Mouse (Mus musculus) MEL (cell line): ENCODE measurements around the gene Prm1. TPM values are rescaled to one million over a fixed set of nuclear protein-coding genes. Genes with fewer than 3 reads are reported as not detected.

Experiments
- DNase-seq: peaks from one replicate; pipeline ENCODE4 v3.0.0; 2011; ENCODE audit warnings: low read depth, low spot score
- H3K27ac ChIP-seq: 2 replicates; pipeline ENCODE4 v1.5.1; 2012; ENCODE audit warnings: low read depth, mild to moderate bottlenecking, control low read depth, low read length, moderate library complexity; ENCODE audit not compliant: control insufficient read depth
- H3K27me3 ChIP-seq, 2 experiments: fragments of 150-350 bp in 1 of 2; sonication (generic) in 1 of 2; 2 replicates each; pipeline ENCODE4 v1.6.1; 2012; ENCODE audit warnings: low read length in 2 of 2, mild to moderate bottlenecking in 2 of 2, improper control_type of control experiment in 1 of 2, moderate library complexity in 1 of 2; ENCODE audit not compliant: insufficient read depth in 2 of 2, control insufficient read depth in 1 of 2
- H3K36me3 ChIP-seq, 2 experiments: 2 replicates each; pipeline ENCODE4 v1.6.1; 2012 to 2014; ENCODE audit warnings: low read length in 2 of 2, improper control_type of control experiment in 1 of 2, inconsistent platforms in 1 of 2, mild to moderate bottlenecking in 1 of 2; ENCODE audit not compliant: insufficient read depth in 2 of 2, control insufficient read depth in 1 of 2
- H3K4me1 ChIP-seq, 2 experiments: fragments of 150-350 bp in 1 of 2; sonication (generic) in 1 of 2; 2 replicates each; pipeline ENCODE4 v1.6.1; 2012; ENCODE audit warnings: low read length in 2 of 2, improper control_type of control experiment in 1 of 2, mild to moderate bottlenecking in 1 of 2; ENCODE audit not compliant: insufficient read depth in 2 of 2, control insufficient read depth in 1 of 2
- H3K4me3 ChIP-seq, 2 experiments: fragments of 150-350 bp in 1 of 2; sonication (generic) in 1 of 2; 2 replicates each; pipeline ENCODE4 v1.5.1; 2012; ENCODE audit warnings: low read depth in 2 of 2, low read length in 2 of 2, mild to moderate bottlenecking in 2 of 2, moderate library complexity in 2 of 2, control low read depth in 1 of 2, improper control_type of control experiment in 1 of 2; ENCODE audit not compliant: control insufficient read depth in 1 of 2, insufficient read depth in 1 of 2
- H3K79me2 ChIP-seq: 2 replicates; pipeline ENCODE4 v1.6.1; 2012; ENCODE audit warnings: mild to moderate bottlenecking, low read length, moderate library complexity; ENCODE audit not compliant: control insufficient read depth, poor library complexity, insufficient read depth
- H3K9ac ChIP-seq: 2 replicates; pipeline ENCODE4 v1.6.1; 2012; ENCODE audit warnings: low read depth, mild to moderate bottlenecking, control low read depth, low read length, moderate library complexity; ENCODE audit not compliant: control insufficient read depth, poor library complexity, severe bottlenecking
- H3K9me3 ChIP-seq: fragments of 150-350 bp; sonication (generic); replicated peaks from 2 replicates; pipeline ENCODE4 v1.6.1; 2012; ENCODE audit warnings: mild to moderate bottlenecking, low read length, improper control_type of control experiment, moderate library complexity; ENCODE audit not compliant: insufficient read depth
- CHD2 ChIP-seq: IDR thresholded peaks from 2 replicates; pipeline ENCODE4 v1.6.1; 2011; ENCODE audit warnings: low read length, improper control_type of control experiment
- E2F4 ChIP-seq: IDR thresholded peaks from 2 replicates; pipeline ENCODE4 v1.6.1; 2011; ENCODE audit warnings: low read depth, low read length, improper control_type of control experiment, borderline replicate concordance
- ETS1 ChIP-seq: IDR thresholded peaks from 2 replicates; pipeline ENCODE4 v1.6.1; 2012; ENCODE audit warnings: low read depth, mild to moderate bottlenecking, inconsistent platforms, low read length, improper control_type of control experiment, moderate library complexity
- MAFK ChIP-seq: IDR thresholded peaks from 2 replicates; pipeline ENCODE4 v1.6.1; 2011; ENCODE audit warnings: low read depth, mild to moderate bottlenecking, low read length, improper control_type of control experiment, borderline replicate concordance
- MAZ ChIP-seq: IDR thresholded peaks from 2 replicates; pipeline ENCODE4 v1.6.1; 2012; ENCODE audit warnings: low read depth, mild to moderate bottlenecking, inconsistent platforms, low read length, improper control_type of control experiment
- MXI1 ChIP-seq: IDR thresholded peaks from 2 replicates; pipeline ENCODE4 v1.6.1; 2011; ENCODE audit warnings: mild to moderate bottlenecking, low read depth, low read length, improper control_type of control experiment
- MYB ChIP-seq: IDR thresholded peaks from 2 replicates; pipeline ENCODE4 v1.6.1; 2011; ENCODE audit warnings: mild to moderate bottlenecking, low read depth, low read length, improper control_type of control experiment
- NELFE ChIP-seq: IDR thresholded peaks from 2 replicates; pipeline ENCODE4 v1.6.1; 2011; ENCODE audit warnings: low read depth, low read length, improper control_type of control experiment
- NRF1 ChIP-seq: IDR thresholded peaks from 2 replicates; pipeline ENCODE4 v1.6.1; 2014; ENCODE audit warnings: low read depth, mild to moderate bottlenecking, inconsistent platforms, low read length, improper control_type of control experiment, moderate library complexity; ENCODE audit not compliant: poor library complexity, insufficient read depth, severe bottlenecking
- RCOR1 ChIP-seq: IDR thresholded peaks from 2 replicates; pipeline ENCODE4 v1.6.1; 2012; ENCODE audit warnings: low read depth, mild to moderate bottlenecking, inconsistent platforms, low read length, improper control_type of control experiment
- TAL1 ChIP-seq: IDR thresholded peaks from 2 replicates; pipeline ENCODE4 v1.6.1; 2012; ENCODE audit warnings: mild to moderate bottlenecking, inconsistent platforms, low read length, moderate library complexity, mixed read lengths
- TBP ChIP-seq: IDR thresholded peaks from 2 replicates; pipeline ENCODE4 v1.8.0; 2011; ENCODE audit warnings: low read depth, low read length, improper control_type of control experiment
- TCF12 ChIP-seq: IDR thresholded peaks from 2 replicates; pipeline ENCODE4 v1.6.1; 2014; ENCODE audit warnings: low read depth, mild to moderate bottlenecking, inconsistent platforms, low read length, improper control_type of control experiment, moderate library complexity
- USF1 ChIP-seq: IDR thresholded peaks from 2 replicates; pipeline ENCODE4 v1.6.1; 2014; ENCODE audit warnings: low read depth, mild to moderate bottlenecking, inconsistent platforms, low read length, improper control_type of control experiment, moderate library complexity
- USF2 ChIP-seq, 2 experiments: IDR thresholded peaks; 2 replicates each; pipeline ENCODE4 v1.6.1; 2011 to 2012; ENCODE audit warnings: improper control_type of control experiment in 2 of 2, low read length in 2 of 2, borderline replicate concordance in 1 of 2, inconsistent platforms in 1 of 2, low read depth in 1 of 2, mild to moderate bottlenecking in 1 of 2; ENCODE audit not compliant: insufficient read depth in 1 of 2
- ZKSCAN1 ChIP-seq: IDR thresholded peaks from 2 replicates; pipeline ENCODE4 v1.6.1; 2012; ENCODE audit warnings: low read depth, mild to moderate bottlenecking, inconsistent platforms, low read length, improper control_type of control experiment, moderate library complexity
- ZMIZ1 ChIP-seq: IDR thresholded peaks from 2 replicates; pipeline ENCODE4 v1.6.1; 2012; ENCODE audit warnings: low read depth, mild to moderate bottlenecking, inconsistent platforms, low read length, improper control_type of control experiment, moderate library complexity
- polyA plus RNA-seq, 2 experiments: library from polyadenylated mRNA; stranded (reverse) in 1 of 2; unstranded in 1 of 2; fragments of >175 nt in 1 of 2; fragments of >200 nt in 1 of 2; gene quantifications; 2 replicates each; pipeline versions ENCODE4 v1.2.1 to v1.2.4; 2012; ENCODE audit warnings: low replicate concordance in 2 of 2, low read depth in 1 of 2; ENCODE audit not compliant: insufficient read length in 2 of 2, insufficient read depth in 1 of 2, missing spikeins in 1 of 2
- total RNA-seq: library from RNA; depleted of rRNA; stranded (reverse); fragments of 300-350 nt; gene quantifications from 2 replicates; pipeline ENCODE4 v1.2.3, GENCODE M21; 2012; rRNA removed

The Prm1 gene
- total and polyA plus RNA-seq, 3 experiments, result not detected

GRCm38 (mm10) chr16:10749824-10750223, 55.8 kb downstream of the Prm1 start:
- no peaks in the 10 kb centered on the region for H3K9me3 ChIP-seq
- no peak for TF ChIP-seq RCOR1
- no peak for TF ChIP-seq MYB
- no peak for TF ChIP-seq E2F4
- no peak for TF ChIP-seq USF2 (IDR thresholded peaks at IDR 0.05; ENCODE audit: borderline replicate concordance in 1 of 2, insufficient read depth in 1 of 2, low read depth in 1 of 2, low read length in 2 of 2)
- TF ChIP-seq MAZ, result no peak
- no peak for TF ChIP-seq TBP
- no peak for TF ChIP-seq ZMIZ1
- no peak for TF ChIP-seq TCF12
- TF ChIP-seq NRF1, result no peak
- TF ChIP-seq ETS1, result no peak
- no peak overlapping the region for H3K4me3 ChIP-seq
- no peak for DNase-seq
- H3K79me2 ChIP-seq, result no peaks in the 10 kb centered on the region
- no peak overlapping the region for H3K9ac ChIP-seq
- no peak overlapping the region for H3K27ac ChIP-seq
- no peaks in the 10 kb centered on the region for H3K36me3 ChIP-seq
- 0 out of 4 replicates have a peak, but pooled peaks cover 0 to 2% of the 10 kb centered on the region in 2 experiments for H3K4me1 ChIP-seq
- H3K27me3 ChIP-seq, result peaks cover 0 to 2% of the 10 kb centered on the region in 2 experiments; a peak in 3 of 4 replicates

GRCm38 (mm10) chr16:10749226-10749625, 56.4 kb downstream of the Prm1 start:
- Histone ChIP-seq H3K4me3 (no peak overlapping the region), H3K27ac (no peak overlapping the region), H3K9me3 (no peaks in the 10 kb centered on the region), H3K9ac (no peak overlapping the region), H3K36me3 (no peaks in the 10 kb centered on the region), H3K4me1 (0 out of 4 replicates have a peak, but pooled peaks cover 0 to 2% of the 10 kb centered on the region in 2 experiments), H3K27me3 (peaks cover 0 to 2% of the 10 kb centered on the region in 2 experiments; a peak in 3 of 4 replicates), H3K79me2 (no peaks in the 10 kb centered on the region)
- no peak for DNase-seq
- TF ChIP-seq MXI1 (no peak), USF1 (no peak), TCF12 (no peak), MAFK (no peak), NELFE (no peak), TAL1 (no peak), CHD2 (no peak), ZKSCAN1 (no peak), NRF1 (no peak)

Other genes with a start within 250 kb of the Prm1 start
- 0.07 and 0.12 TPM in 2 replicates for gene Socs1, start 20.3 kb downstream of the Prm1 start, total RNA-seq
- gene Socs1, start 20.3 kb downstream of the Prm1 start, polyA plus RNA-seq, result under 1 TPM in 1 of 2 experiments, not detected in 1; 0.36 TPM
- gene Tnp2, start 17.2 kb downstream of the Prm1 start, total RNA-seq, result not detected in 2 replicates
- not detected for gene Tnp2, start 17.2 kb downstream of the Prm1 start, polyA plus RNA-seq
- gene Prm3, start 14.9 kb downstream of the Prm1 start, total RNA-seq, result not detected in 2 replicates
- not detected for gene Prm3, start 14.9 kb downstream of the Prm1 start, polyA plus RNA-seq
- gene Prm2, start 9.7 kb downstream of the Prm1 start, total RNA-seq, result not detected in 2 replicates
- not detected for gene Prm2, start 9.7 kb downstream of the Prm1 start, polyA plus RNA-seq
- not detected in 2 replicates for gene Gm11172, start 7.1 kb upstream of the Prm1 start, total RNA-seq
- gene Gm11172, start 7.1 kb upstream of the Prm1 start, polyA plus RNA-seq, result not detected
- 2.6 and 2.8 TPM in 2 replicates for gene Rmi2, start 29.2 kb upstream of the Prm1 start, total RNA-seq
- 1 to 10 TPM in 1 of 2 experiments, not detected in 1; 8.0 TPM for gene Rmi2, start 29.2 kb upstream of the Prm1 start, polyA plus RNA-seq